Mouse (Mus musculus): ENCODE measurements at regions not wholly inside any gene's neighbourhood (a gene's known extent, or its start where the extent isn't known, plus 50 kb on each side); places are given as distances from the start of the nearest gene placed in this dataset.

- H3K36me3 ChIP-seq (ENCODE audit: insufficient read depth) = no peaks in the 10 kb centered on the region
- 55% methylated on average over 5 of the region's 5 CpGs for WGBS
- no peak overlapping the region for H3K27ac ChIP-seq (ENCODE audit: low read depth, low read length)
- peak; percentile 59 for DNase-seq
- no peaks in the 10 kb centered on the region for H3K27me3 ChIP-seq (ENCODE audit: insufficient read depth, low read length)
- no peaks in the 10 kb centered on the region for H3K4me1 ChIP-seq (ENCODE audit: insufficient read depth)
- peak; percentile 32 for ATAC-seq
- TF ChIP-seq CTCF (IDR thresholded peaks at IDR 0.05; ENCODE audit: low read depth) = no peak
- no peak overlapping the region for H3K4me2 ChIP-seq (ENCODE audit: low read depth)
- H3K9me3 ChIP-seq (ENCODE audit: low read length) = no peaks in the 10 kb centered on the region
- no peak overlapping the region for H3K9ac ChIP-seq
- no peak overlapping the region for H3K4me3 ChIP-seq (ENCODE audit: low read depth, low read length)
Observed at GRCm38 (mm10) chr4:39644849-39645248, 194.8 kb downstream of the 1700009N14Rik start.

- Histone ChIP-seq H3K4me2 (ENCODE audit: low read depth) (no peak overlapping the region), H3K4me1 (ENCODE audit: insufficient read depth) (no peaks in the 10 kb centered on the region), H3K27ac (ENCODE audit: low read depth, low read length) (no peak overlapping the region), H3K36me3 (ENCODE audit: insufficient read depth) (no peaks in the 10 kb centered on the region), H3K9ac (no peak overlapping the region), H3K4me3 (ENCODE audit: low read depth, low read length) (no peak overlapping the region), H3K27me3 (ENCODE audit: insufficient read depth, low read length) (no peaks in the 10 kb centered on the region), H3K9me3 (ENCODE audit: low read length) (no peaks in the 10 kb centered on the region)
- ATAC-seq (no peak), DNase-seq (no peak)
- TF ChIP-seq CTCF (IDR thresholded peaks at IDR 0.05; ENCODE audit: low read depth) = no peak
- 67% methylated on average over 2 of the region's 2 CpGs for WGBS
Observed at GRCm38 (mm10) chr4:39660538-39660937, 210.4 kb downstream of the 1700009N14Rik start.

- 81% methylated on average over 7 of the region's 7 CpGs for WGBS
- Histone ChIP-seq H3K4me2 (ENCODE audit: low read depth) (no peak overlapping the region), H3K4me1 (ENCODE audit: insufficient read depth) (no peaks in the 10 kb centered on the region), H3K9ac (no peak overlapping the region), H3K9me3 (ENCODE audit: low read length) (no peaks in the 10 kb centered on the region), H3K36me3 (ENCODE audit: insufficient read depth) (no peaks in the 10 kb centered on the region), H3K27me3 (ENCODE audit: insufficient read depth, low read length) (no peaks in the 10 kb centered on the region), H3K4me3 (ENCODE audit: low read depth, low read length) (no peak overlapping the region), H3K27ac (ENCODE audit: low read depth, low read length) (no peak overlapping the region)
- ATAC-seq (no peak), DNase-seq (no peak)
- no peak for TF ChIP-seq CTCF (IDR thresholded peaks at IDR 0.05; ENCODE audit: low read depth)
Observed at GRCm38 (mm10) chr4:39672609-39673008, 222.5 kb downstream of the 1700009N14Rik start.

GRCm38 (mm10) chr4:39695236-39695635 is 245.1 kb downstream of the 1700009N14Rik start:
- Histone ChIP-seq H3K9me3 (ENCODE audit: low read length) (no peaks in the 10 kb centered on the region), H3K9ac (no peak overlapping the region), H3K27ac (ENCODE audit: low read depth, low read length) (no peak overlapping the region), H3K36me3 (ENCODE audit: insufficient read depth) (no peaks in the 10 kb centered on the region), H3K4me2 (ENCODE audit: low read depth) (no peak overlapping the region), H3K27me3 (ENCODE audit: insufficient read depth, low read length) (no peaks in the 10 kb centered on the region), H3K4me3 (ENCODE audit: low read depth, low read length) (no peak overlapping the region), H3K4me1 (ENCODE audit: insufficient read depth) (no peaks in the 10 kb centered on the region)
- ATAC-seq = no peak
- WGBS = 12% methylated on average over 4 of the region's 4 CpGs
- no peak for DNase-seq
- no peak for TF ChIP-seq CTCF (IDR thresholded peaks at IDR 0.05; ENCODE audit: low read depth)

GRCm38 (mm10) chr4:39697565-39697964 is 247.5 kb downstream of the 1700009N14Rik start:
- peak; percentile 87 for DNase-seq
- ATAC-seq = no peak
- WGBS = 19% methylated on average over 5 of the region's 5 CpGs
- TF ChIP-seq CTCF (IDR thresholded peaks at IDR 0.05; ENCODE audit: low read depth) = peak; percentile 70
- Histone ChIP-seq H3K4me3 (ENCODE audit: low read depth, low read length) (no peak overlapping the region), H3K4me1 (ENCODE audit: insufficient read depth) (no peaks in the 10 kb centered on the region), H3K27ac (ENCODE audit: low read depth, low read length) (no peak overlapping the region), H3K9me3 (ENCODE audit: low read length) (no peaks in the 10 kb centered on the region), H3K9ac (no peak overlapping the region), H3K4me2 (ENCODE audit: low read depth) (no peak overlapping the region), H3K27me3 (ENCODE audit: insufficient read depth, low read length) (no peaks in the 10 kb centered on the region), H3K36me3 (ENCODE audit: insufficient read depth) (no peaks in the 10 kb centered on the region)

- WGBS = 66% methylated on average over 2 of the region's 2 CpGs
- DNase-seq = no peak
- no peak for ATAC-seq
Observed at GRCm38 (mm10) chr4:39699347-39699746, 249.3 kb downstream of the 1700009N14Rik start.

GRCm38 (mm10) chr4:39717477-39717876 is 267.4 kb downstream of the 1700009N14Rik start:
- Histone ChIP-seq H3K9me3 (ENCODE audit: low read length) (no peaks in the 10 kb centered on the region), H3K4me1 (ENCODE audit: insufficient read depth) (no peaks in the 10 kb centered on the region), H3K4me3 (ENCODE audit: low read depth, low read length) (no peak overlapping the region), H3K36me3 (ENCODE audit: insufficient read depth) (no peaks in the 10 kb centered on the region), H3K4me2 (ENCODE audit: low read depth) (no peak overlapping the region), H3K9ac (no peak overlapping the region), H3K27me3 (ENCODE audit: insufficient read depth, low read length) (no peaks in the 10 kb centered on the region), H3K27ac (ENCODE audit: low read depth, low read length) (no peak overlapping the region)
- TF ChIP-seq CTCF (IDR thresholded peaks at IDR 0.05; ENCODE audit: low read depth) = no peak
- ATAC-seq = no peak
- 94% methylated on average over 6 of the region's 6 CpGs for WGBS
- DNase-seq = no peak

More at GRCm38 (mm10) chr4:39699347-39699746, 249.3 kb downstream of the 1700009N14Rik start:
- Histone ChIP-seq H3K4me1 (ENCODE audit: insufficient read depth) (no peaks in the 10 kb centered on the region), H3K9me3 (ENCODE audit: low read length) (no peaks in the 10 kb centered on the region), H3K27me3 (ENCODE audit: insufficient read depth, low read length) (no peaks in the 10 kb centered on the region), H3K4me3 (ENCODE audit: low read depth, low read length) (no peak overlapping the region), H3K4me2 (ENCODE audit: low read depth) (no peak overlapping the region), H3K9ac (no peak overlapping the region), H3K27ac (ENCODE audit: low read depth, low read length) (no peak overlapping the region), H3K36me3 (ENCODE audit: insufficient read depth) (no peaks in the 10 kb centered on the region)
- TF ChIP-seq CTCF (IDR thresholded peaks at IDR 0.05; ENCODE audit: low read depth) = no peak

GRCm38 (mm10) chr4:39718691-39719090 is 268.6 kb downstream of the 1700009N14Rik start:
- no peak overlapping the region for H3K9ac ChIP-seq
- DNase-seq (no peak), ATAC-seq (no peak)
- 81% methylated on average over 7 of the region's 7 CpGs for WGBS
- H3K4me1 ChIP-seq (ENCODE audit: insufficient read depth) = no peaks in the 10 kb centered on the region
- H3K36me3 ChIP-seq (ENCODE audit: insufficient read depth) = no peaks in the 10 kb centered on the region
- no peak overlapping the region for H3K4me3 ChIP-seq (ENCODE audit: low read depth, low read length)
- no peaks in the 10 kb centered on the region for H3K9me3 ChIP-seq (ENCODE audit: low read length)
- no peak overlapping the region for H3K4me2 ChIP-seq (ENCODE audit: low read depth)
- no peak overlapping the region for H3K27ac ChIP-seq (ENCODE audit: low read depth, low read length)
- TF ChIP-seq CTCF (IDR thresholded peaks at IDR 0.05; ENCODE audit: low read depth) = no peak
- H3K27me3 ChIP-seq (ENCODE audit: insufficient read depth, low read length) = no peaks in the 10 kb centered on the region
